Mouse (Mus musculus) liver, adult 2 months (tissue): Measurements from ENCODE around the gene Zfp760.
"Not testable (repeated sequence)": the region's sequence is repeated elsewhere in the genome, so short reads cannot be mapped to it uniquely, and the experiment has no call there.

Source experiments
- CTCF ChIP-seq: fragments of 200-500 bp; IDR thresholded peaks from 2 replicates; pipeline ENCODE4 v1.5.1; 2011; ENCODE audit warnings: low read depth, low read length, control low read depth
- POLR2A ChIP-seq: fragments of 200-500 bp; IDR thresholded peaks from 2 replicates; pipeline ENCODE4 v1.6.1; 2011; ENCODE audit warnings: low read length, control low read depth; ENCODE audit not compliant: insufficient read depth; ENCODE audit errors: extremely low read depth

GRCm38 (mm10) chr17:21730495-21730894, 23.0 kb downstream of the Zfp760 start, which contains the start of gene Zfp229:
- TF ChIP-seq CTCF, POLR2A: not testable (repeated sequence)
